Mouse (Mus musculus) CH12.LX (cell line): Measurements from ENCODE around the gene Prlr.

ENCODE experiments used
- CTCF ChIP-seq, 2 experiments: IDR thresholded peaks in 1 of 2; conservative IDR thresholded peaks in 1 of 2; 2 replicates each; pipeline ENCODE4 v1.5.1; 2011 to 2012; ENCODE audit warnings: low read depth in 2 of 2, low read length in 2 of 2, improper control_type of control experiment in 1 of 2, inconsistent platforms in 1 of 2, mild to moderate bottlenecking in 1 of 2, moderate library complexity in 1 of 2
- SMC3 ChIP-seq: IDR thresholded peaks from 2 replicates; pipeline ENCODE4 v1.6.1; 2011; ENCODE audit warnings: low read depth, low read length, improper control_type of control experiment
- USF1 ChIP-seq: IDR thresholded peaks from 2 replicates; pipeline ENCODE4 v1.6.1; 2014; ENCODE audit warnings: low read depth, mild to moderate bottlenecking, inconsistent platforms, low read length, improper control_type of control experiment

DNA sequence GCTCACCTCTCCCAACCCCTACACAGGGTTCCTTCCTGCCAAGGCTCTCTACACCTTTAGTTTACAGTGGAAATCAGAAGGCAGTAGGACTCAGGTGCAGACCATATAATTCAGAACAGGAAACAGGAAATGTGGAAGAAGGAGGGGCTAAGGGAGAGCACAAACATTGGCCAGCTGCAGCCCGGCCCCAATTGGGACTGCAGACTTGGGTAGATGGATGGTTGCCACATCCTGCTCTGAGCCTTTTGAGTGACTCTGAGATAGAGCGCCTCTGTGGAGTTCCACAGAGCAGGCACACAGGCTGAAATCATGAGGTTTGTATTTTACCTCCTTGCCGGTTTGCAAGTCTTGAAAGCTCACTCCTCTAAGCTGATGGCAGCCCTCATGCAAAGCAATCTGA is 59.8 kb downstream of the Prlr start:
- TF ChIP-seq USF1: no peak
- TF ChIP-seq CTCF (conservative IDR thresholded peaks at IDR 0.05 in 1 of 2, IDR thresholded peaks at IDR 0.05 in 1 of 2; ENCODE audit: low read depth in 2 of 2, low read length in 2 of 2): no peak
- TF ChIP-seq SMC3: no peak
